Comparison of ENCODE assay signal across 31 mouse cellular contexts in the genomic region with DNA sequence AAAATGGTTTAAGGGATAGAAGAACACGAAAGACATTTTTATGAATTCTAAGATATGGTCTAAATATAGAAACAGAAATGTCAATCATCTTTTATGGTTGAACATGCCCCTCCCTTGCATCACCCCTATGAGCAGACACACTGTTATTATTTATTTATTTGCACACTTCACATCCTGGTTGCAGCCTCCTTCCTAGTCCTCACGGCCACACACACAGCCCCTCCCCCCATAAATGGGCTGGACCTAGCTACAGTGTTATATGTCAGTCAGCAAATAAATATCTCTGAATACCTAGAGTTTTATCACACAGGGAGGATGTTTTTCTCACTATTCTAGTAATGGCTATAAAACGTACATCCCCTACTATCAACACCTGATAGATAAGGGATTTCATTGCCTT.
"Had no signal": no experiment of that assay in that cellular context is flagged by ENCODE, and none has a peak within 500 bp of the region (broad histone marks: within the 10 kb centered on the region; RNA-seq: fewer than 3 reads in every experiment).

No protein-coding gene starts in this region.

- H3K9ac ChIP-seq: limb, embryonic 12.5 days; limb, embryonic 13.5 days; limb, embryonic 15.5 days; liver, embryonic 12.5 days; liver, embryonic 13.5 days; liver, embryonic 14.5 days; liver, embryonic 15.5 days; liver, postnatal 0 days; lung, embryonic 14.5 days; lung, embryonic 15.5 days; midbrain, embryonic 12.5 days; midbrain, embryonic 13.5 days; midbrain, embryonic 15.5 days had no signal

- H3K4me2 ChIP-seq: limb, embryonic 12.5 days; limb, embryonic 13.5 days; limb, embryonic 15.5 days; liver, embryonic 11.5 days; liver, embryonic 12.5 days; liver, embryonic 13.5 days; liver, embryonic 15.5 days; lung, embryonic 14.5 days; lung, embryonic 15.5 days; midbrain, embryonic 11.5 days; midbrain, embryonic 12.5 days; midbrain, embryonic 13.5 days; midbrain, embryonic 15.5 days had no signal

- ATAC-seq: liver, embryonic 12.5 days; liver, postnatal 0 days; lung, postnatal 0 days; midbrain, embryonic 13.5 days; midbrain, embryonic 15.5 days; midbrain, embryonic 16.5 days had no signal

- H3K9me3 ChIP-seq: limb, embryonic 10.5 days; limb, embryonic 12.5 days; limb, embryonic 13.5 days; limb, embryonic 15.5 days; liver, embryonic 12.5 days; liver, embryonic 13.5 days; liver, embryonic 15.5 days; lung, embryonic 15.5 days; megakaryocyte, embryonic 14.5 days; midbrain, embryonic 10.5 days; midbrain, embryonic 12.5 days; midbrain, embryonic 13.5 days; midbrain, embryonic 15.5 days had no signal

- H3K4me3 ChIP-seq: limb, embryonic 10.5 days; limb, embryonic 12.5 days; limb, embryonic 13.5 days; limb, embryonic 15.5 days; liver, embryonic 12.5 days; liver, embryonic 13.5 days; liver, embryonic 15.5 days; lung, embryonic 15.5 days; megakaryocyte, embryonic 14.5 days; midbrain, embryonic 10.5 days; midbrain, embryonic 12.5 days; midbrain, embryonic 13.5 days; midbrain, embryonic 15.5 days; myocyte had no signal

- H3K27ac ChIP-seq: limb, embryonic 10.5 days; limb, embryonic 12.5 days; limb, embryonic 13.5 days; limb, embryonic 15.5 days; liver, embryonic 12.5 days; liver, embryonic 13.5 days; liver, embryonic 14.5 days; liver, embryonic 15.5 days; lung, embryonic 15.5 days; macrophage; midbrain, embryonic 10.5 days; midbrain, embryonic 12.5 days; midbrain, embryonic 13.5 days; midbrain, embryonic 15.5 days had no signal

- H3K4me1 ChIP-seq: limb, embryonic 10.5 days; limb, embryonic 12.5 days; limb, embryonic 13.5 days; liver, embryonic 12.5 days; liver, embryonic 13.5 days; liver, embryonic 15.5 days; megakaryocyte, embryonic 14.5 days had no signal

- H3K36me3 ChIP-seq: limb, embryonic 10.5 days; limb, embryonic 12.5 days; limb, embryonic 13.5 days; limb, embryonic 15.5 days; liver, embryonic 12.5 days; liver, embryonic 13.5 days; liver, embryonic 15.5 days; lung, embryonic 15.5 days; midbrain, embryonic 10.5 days; midbrain, embryonic 12.5 days; midbrain, embryonic 13.5 days; midbrain, embryonic 15.5 days had no signal

- H3K27me3 ChIP-seq: limb, embryonic 12.5 days; limb, embryonic 13.5 days; limb, embryonic 15.5 days; liver, embryonic 12.5 days; liver, embryonic 13.5 days; liver, embryonic 15.5 days; lung, embryonic 15.5 days; megakaryocyte, embryonic 14.5 days; midbrain, embryonic 12.5 days; midbrain, embryonic 15.5 days had no signal

- DNase-seq: left cerebral cortex, postnatal 4 days; liver; liver, embryonic 13.5 days; liver, postnatal 0 days; lung, adult 18-20 months; lung, adult 2 months; lung, embryonic 14.5 days; lung, postnatal 10 days; lung, postnatal 14 days; lung, postnatal 36 days; lung, postnatal 4 days; midbrain, embryonic 14.5 days had no signal
